Mouse (Mus musculus) layer of hippocampus, adult 9-11 months (tissue): ENCODE measurements around the gene Gm10375.
"Not testable (repeated sequence)": the region's sequence is repeated elsewhere in the genome, so short reads cannot be mapped to it uniquely, and the experiment has no call there.

Experiments
- DNase-seq: peaks from one replicate; pipeline ENCODE4 v3.0.0; 2022

Gene Gm10375

GRCm38 (mm10) chr14:43607913-43608312, at the start of gene Gm10375:
TSS of gene Gm10375 (minus strand) at chr14:43608013.
- DNase-seq, result not testable (repeated sequence)

GRCm38 (mm10) chr14:43579046-43579445, 28.8 kb downstream of the Gm10375 start, which contains the start of gene Gm17654:
TSS of gene Gm17654 (minus strand) at chr14:43579146.
- DNase-seq, result not testable (repeated sequence)

- DNase-seq, result not testable (repeated sequence)
These were observed 29.8 kb downstream of the Gm10375 start for GRCm38 (mm10) chr14:43577969-43578368.
